Mouse (Mus musculus) hindbrain, embryonic 16.5 days (tissue): ENCODE data around the gene Inpp1. TPM values are rescaled to one million over a fixed set of nuclear protein-coding genes. Genes with fewer than 3 reads are reported as not detected.
"Not testable (repeated sequence)": the region's sequence is repeated elsewhere in the genome, so short reads cannot be mapped to it uniquely, and the experiment has no call there.

ENCODE experiments used
- ATAC-seq: fragments of 200-750 bp; cut with Nextera tagmentation; 2 replicates; pipeline ENCODE4 v1.8.0; 2017; ENCODE audit warnings: moderate TSS enrichment, moderate library complexity
- H3K27ac ChIP-seq: fragments of 300-500 bp; sonication (generic); 2 replicates; pipeline ENCODE4 v1.5.1; 2014; ENCODE audit warnings: low read depth, mild to moderate bottlenecking, control low read depth, low read length, moderate library complexity
- H3K27me3 ChIP-seq: fragments of 300-500 bp; sonication (generic); replicated peaks from 2 replicates; pipeline ENCODE4 v1.6.1; 2014; ENCODE audit warnings: low read length; ENCODE audit not compliant: control insufficient read depth, insufficient read depth
- H3K36me3 ChIP-seq: fragments of 300-500 bp; sonication (generic); 2 replicates; pipeline ENCODE4 v1.6.1; 2014; ENCODE audit warnings: mild to moderate bottlenecking, low read length, moderate library complexity, mixed read lengths; ENCODE audit not compliant: control insufficient read depth, insufficient read depth
- H3K4me1 ChIP-seq: fragments of 300-500 bp; sonication (generic); 2 replicates; pipeline ENCODE4 v1.6.1; 2014; ENCODE audit warnings: low read depth, low read length; ENCODE audit not compliant: control insufficient read depth, insufficient read depth
- H3K4me2 ChIP-seq: fragments of 300-500 bp; sonication (generic); 2 replicates; pipeline ENCODE4 v1.6.1; 2014; ENCODE audit warnings: mild to moderate bottlenecking, low read length, control low read depth, moderate library complexity
- H3K4me3 ChIP-seq: fragments of 300-500 bp; sonication (generic); 2 replicates; pipeline ENCODE4 v1.5.1; 2014; ENCODE audit warnings: mild to moderate bottlenecking, low read length, control low read depth, moderate library complexity
- H3K9ac ChIP-seq: fragments of 300-500 bp; sonication (generic); 2 replicates; pipeline ENCODE4 v1.6.1; 2014; ENCODE audit warnings: low read depth, mild to moderate bottlenecking, control low read depth, low read length, moderate library complexity
- H3K9me3 ChIP-seq: fragments of 300-500 bp; sonication (generic); 2 replicates; pipeline ENCODE4 v1.6.1; 2014; ENCODE audit warnings: mild to moderate bottlenecking, low read length, moderate library complexity; ENCODE audit not compliant: control insufficient read depth
- WGBS: fragments of 180-500 bp; shearing (Covaris S2); extraction: QIAGEN DNeasy Blood & Tissue Kit; methylation state at CpG from one replicate; pipeline ENCODE4 v1.1.7; 2014; 5-methylcytosine and 5-hydroxymethylcytosine counted together
- polyA plus RNA-seq: library from polyadenylated mRNA; unstranded; fragments of >200 nt; fragmentation: Nextera tagmentation; extraction: Ambion mirVana; gene quantifications from 2 replicates; pipeline ENCODE4 v1.2.1, GENCODE M21; 2015

Gene Inpp1
- 44.3 and 44.7 TPM in 2 replicates for polyA plus RNA-seq

DNA sequence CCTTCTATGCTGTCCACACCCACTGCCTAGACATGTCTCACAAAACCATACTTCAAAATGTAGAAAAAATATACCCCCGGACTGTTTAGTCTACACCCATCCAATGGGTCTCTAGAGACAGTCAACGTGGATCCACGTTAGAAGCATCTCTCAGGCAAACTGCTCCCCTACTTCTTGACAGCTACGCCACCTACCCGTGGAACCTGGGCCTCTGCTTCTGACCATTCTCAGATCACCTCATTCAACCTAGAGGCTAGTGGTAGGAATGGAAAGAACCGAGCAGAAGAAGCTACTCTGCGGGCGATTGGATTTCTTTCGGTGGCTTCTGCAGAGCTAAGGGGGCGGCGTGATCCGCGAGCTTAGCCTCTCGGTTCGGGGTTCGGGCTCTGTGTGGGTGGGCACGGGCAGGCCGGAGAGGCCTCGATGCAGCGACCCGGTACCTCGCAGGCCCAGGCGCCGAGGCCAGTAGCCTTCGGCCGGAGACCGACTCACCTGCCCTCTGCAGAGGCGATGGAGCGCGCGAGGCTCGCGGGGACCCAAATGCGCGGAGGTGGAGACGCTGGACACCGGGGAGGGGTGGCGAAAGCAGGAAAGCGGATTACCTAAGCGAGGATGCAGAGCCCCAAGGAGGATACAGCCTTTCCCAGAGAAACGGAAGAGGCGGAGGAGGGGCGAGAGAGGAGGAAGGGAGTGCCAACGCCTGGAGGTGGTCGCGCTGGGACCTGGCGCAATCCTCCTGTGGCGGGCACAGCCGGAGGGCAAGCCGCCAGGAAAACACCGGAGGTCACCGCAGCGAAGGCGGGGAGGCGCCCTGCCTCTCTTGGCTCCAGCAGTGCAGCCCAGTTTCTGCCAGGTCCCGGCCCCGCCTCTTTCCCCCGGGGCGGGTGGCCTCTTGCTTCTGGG is at the start of gene Inpp1:
Gene Inpp1 (minus strand): TSS at position 779 of the 903 bp plus-strand sequence.
- H3K9ac ChIP-seq, result peak within 1 kb of the TSS; percentile 96
- H3K36me3 ChIP-seq, result no peaks in the 10 kb centered on the region
- peaks cover 7% of the 10 kb centered on the region for H3K4me1 ChIP-seq
- under 1% methylated on average over 53 of the region's 59 CpGs for WGBS
- H3K27me3 ChIP-seq, result no peaks in the 10 kb centered on the region
- H3K4me2 ChIP-seq, result peak within 1 kb of the TSS; percentile 69
- peak; percentile 92 for ATAC-seq
- H3K4me3 ChIP-seq, result peak within 1 kb of the TSS; percentile 76
- no peaks in the 10 kb centered on the region for H3K9me3 ChIP-seq
- peak within 1 kb of the TSS; percentile 93 for H3K27ac ChIP-seq

DNA sequence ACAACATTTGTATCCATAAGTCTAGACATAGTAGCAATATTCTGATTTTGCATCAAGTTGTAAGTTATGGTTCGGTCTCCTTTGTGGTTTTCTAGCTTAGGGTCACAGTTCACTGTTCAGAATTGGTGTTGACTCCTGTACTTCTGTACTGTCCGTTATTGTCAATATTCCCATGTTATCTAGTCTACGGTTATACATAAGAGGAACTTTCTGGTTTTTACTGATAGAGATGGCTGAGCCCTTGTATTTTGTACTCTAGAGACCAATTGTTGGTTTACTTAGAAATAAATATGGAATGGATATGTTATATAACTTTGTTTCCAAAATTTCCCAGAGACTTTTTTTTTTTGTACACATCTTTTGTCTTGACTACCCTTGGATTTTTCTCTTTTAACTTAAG is 48.5 kb upstream of the Inpp1 start:
- no peak for ATAC-seq
- H3K27me3 ChIP-seq, result no peaks in the 10 kb centered on the region
- no peak overlapping the region for H3K9ac ChIP-seq
- no peak overlapping the region for H3K4me3 ChIP-seq
- no peaks in the 10 kb centered on the region for H3K4me1 ChIP-seq
- no peak overlapping the region for H3K4me2 ChIP-seq
- H3K9me3 ChIP-seq, result no peaks in the 10 kb centered on the region
- 97% methylated on average over 3 of the region's 3 CpGs for WGBS
- peaks cover 2% of the 10 kb centered on the region; the same call in 1 of the 2 replicates for H3K36me3 ChIP-seq
- H3K27ac ChIP-seq, result no peak overlapping the region

DNA sequence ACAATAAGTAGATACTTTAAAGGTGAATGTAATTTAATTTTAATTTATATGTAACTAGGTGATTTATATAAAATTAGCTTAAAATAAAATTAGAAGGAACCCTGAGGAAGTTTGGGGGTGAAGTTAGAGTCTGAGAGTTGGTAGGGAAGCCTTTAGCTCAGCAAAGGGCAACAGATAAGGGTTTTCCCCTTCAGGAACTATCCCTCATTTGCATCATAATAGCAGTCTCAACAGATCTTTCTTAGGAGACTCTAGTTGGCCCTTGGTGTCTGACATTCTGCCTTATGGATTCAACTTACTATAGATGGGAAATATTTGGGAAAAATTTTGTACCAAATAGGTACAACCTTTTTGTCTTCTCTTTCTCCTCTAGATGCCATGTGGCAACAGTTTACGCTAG is 46.7 kb upstream of the Inpp1 start:
- Histone ChIP-seq H3K27ac (no peak overlapping the region), H3K4me3 (no peak overlapping the region), H3K9ac (no peak overlapping the region), H3K4me1 (no peaks in the 10 kb centered on the region), H3K27me3 (no peaks in the 10 kb centered on the region), H3K4me2 (no peak overlapping the region), H3K9me3 (no peaks in the 10 kb centered on the region), H3K36me3 (peaks cover 6% of the 10 kb centered on the region)
- WGBS, result 94% methylated on average over 1 of the region's 1 CpGs
- ATAC-seq, result no peak

DNA sequence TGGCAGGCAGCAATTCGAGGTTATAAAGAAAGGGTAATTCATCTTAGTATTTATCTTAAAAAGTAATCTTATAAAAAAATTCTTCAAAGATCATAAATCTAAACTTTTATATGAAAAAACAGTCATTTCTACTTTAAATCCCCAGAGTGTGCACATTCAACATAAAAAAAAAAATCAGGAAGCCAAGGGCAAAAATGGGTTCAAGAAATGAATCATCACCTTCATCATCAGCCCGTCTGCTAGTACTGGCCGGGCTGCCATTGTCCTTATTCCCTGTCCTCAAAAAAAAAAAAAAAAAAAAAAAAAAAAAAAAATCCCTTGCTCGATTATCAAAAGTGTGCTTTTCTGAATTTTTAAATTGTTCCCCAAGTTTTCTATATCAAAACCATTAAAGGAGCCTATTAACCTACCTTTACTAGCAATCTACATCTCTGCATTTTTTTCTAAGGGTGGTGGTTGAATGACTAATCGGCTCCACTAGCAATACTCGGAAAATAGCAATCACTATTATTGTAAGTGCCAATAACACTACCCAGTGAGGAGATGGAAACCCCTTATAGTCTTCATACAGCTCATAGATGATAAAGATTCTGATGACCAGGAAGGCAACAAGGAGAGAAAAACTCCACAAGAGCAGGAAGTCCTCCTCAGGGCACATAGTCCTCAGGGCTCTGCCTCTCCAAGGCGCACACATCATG is 38.6 kb upstream of the Inpp1 start:
- ATAC-seq, result no peak
- H3K9ac ChIP-seq, result no peak overlapping the region
- WGBS, result 85% methylated on average over 7 of the region's 7 CpGs
- H3K4me3 ChIP-seq, result no peak overlapping the region
- H3K27me3 ChIP-seq, result no peaks in the 10 kb centered on the region
- no peak overlapping the region for H3K27ac ChIP-seq
- peaks cover 4% of the 10 kb centered on the region; the same call in 1 of the 2 replicates for H3K36me3 ChIP-seq
- no peaks in the 10 kb centered on the region for H3K4me1 ChIP-seq
- no peak overlapping the region for H3K4me2 ChIP-seq
- H3K9me3 ChIP-seq, result no peaks in the 10 kb centered on the region

DNA sequence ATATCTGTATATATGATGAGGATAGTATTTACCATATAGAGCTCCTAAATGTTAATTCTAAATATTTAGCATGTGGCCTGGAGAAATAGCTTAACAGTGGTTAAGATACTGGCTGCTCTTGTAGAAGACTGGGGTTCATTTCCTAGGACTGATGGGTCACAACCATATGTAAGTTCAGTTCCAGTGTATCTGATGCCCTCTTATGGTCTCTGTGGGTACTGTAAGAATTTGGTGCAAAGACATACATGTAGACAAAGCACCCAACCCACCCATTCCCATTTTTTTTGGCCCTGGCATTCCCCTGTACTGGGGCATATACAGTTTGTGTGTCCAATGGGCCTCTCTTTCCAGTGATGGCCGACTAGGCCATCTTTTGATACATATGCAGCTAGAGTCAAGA is 36.5 kb upstream of the Inpp1 start:
- H3K36me3 ChIP-seq, H3K9me3 ChIP-seq, H3K4me1 ChIP-seq, H3K27ac ChIP-seq, H3K27me3 ChIP-seq, H3K4me3 ChIP-seq, H3K4me2 ChIP-seq, H3K9ac ChIP-seq: not testable (repeated sequence)
- ATAC-seq, result peak; percentile 64; the same call in 1 of the 2 replicates
- no CpG with 5 or more reads among the region's 1 CpGs for WGBS

DNA sequence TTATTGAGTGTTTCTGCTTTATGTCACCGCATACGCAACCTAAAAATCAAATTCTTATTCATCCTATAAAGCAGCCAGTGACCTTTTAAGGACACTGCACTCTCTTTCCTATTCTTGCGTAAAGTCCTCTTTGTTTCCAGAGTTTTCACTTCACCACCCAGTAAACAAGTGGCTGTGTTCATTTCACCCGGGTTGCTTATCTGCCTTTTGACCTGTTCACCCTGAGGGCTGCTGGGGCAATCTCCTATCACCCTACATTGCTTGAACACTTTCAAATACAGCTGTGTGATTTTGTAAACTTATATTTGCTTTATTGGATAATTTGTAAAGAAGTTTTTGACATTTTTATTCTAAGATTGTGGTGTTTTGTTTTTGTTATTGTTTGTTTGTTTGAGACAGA is 31.9 kb upstream of the Inpp1 start:
- H3K36me3 ChIP-seq, result no peaks in the 10 kb centered on the region
- H3K9ac ChIP-seq, result no peak overlapping the region
- no peaks in the 10 kb centered on the region for H3K9me3 ChIP-seq
- H3K27ac ChIP-seq, result no peak overlapping the region
- no peak for ATAC-seq
- no peak overlapping the region for H3K4me2 ChIP-seq
- peaks cover 4% of the 10 kb centered on the region; the same call in 1 of the 2 replicates for H3K4me1 ChIP-seq
- no peak overlapping the region for H3K4me3 ChIP-seq
- H3K27me3 ChIP-seq, result no peaks in the 10 kb centered on the region
- WGBS, result 71% methylated on average over 4 of the region's 4 CpGs

DNA sequence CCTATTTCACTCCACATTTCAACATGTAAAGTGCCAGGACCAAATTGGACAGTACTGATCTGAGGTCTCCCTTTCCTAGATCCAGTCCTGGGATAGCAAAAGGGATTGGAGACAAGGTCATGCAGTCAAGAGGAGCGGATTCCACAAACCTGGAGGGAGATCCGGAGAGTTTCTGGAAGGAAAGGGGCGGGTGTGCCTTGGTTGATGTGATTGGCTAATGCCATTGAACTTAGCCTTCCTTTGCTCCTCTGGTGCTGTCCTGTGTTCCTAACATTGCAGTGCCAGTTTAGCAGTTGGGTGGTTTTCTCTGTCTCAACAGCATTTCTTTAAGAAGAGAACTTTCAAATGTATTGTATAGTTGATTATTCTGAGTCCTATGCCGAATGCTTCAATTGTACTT is 29.1 kb upstream of the Inpp1 start:
- ATAC-seq, result no peak
- WGBS, result 93% methylated on average over 4 of the region's 4 CpGs

DNA sequence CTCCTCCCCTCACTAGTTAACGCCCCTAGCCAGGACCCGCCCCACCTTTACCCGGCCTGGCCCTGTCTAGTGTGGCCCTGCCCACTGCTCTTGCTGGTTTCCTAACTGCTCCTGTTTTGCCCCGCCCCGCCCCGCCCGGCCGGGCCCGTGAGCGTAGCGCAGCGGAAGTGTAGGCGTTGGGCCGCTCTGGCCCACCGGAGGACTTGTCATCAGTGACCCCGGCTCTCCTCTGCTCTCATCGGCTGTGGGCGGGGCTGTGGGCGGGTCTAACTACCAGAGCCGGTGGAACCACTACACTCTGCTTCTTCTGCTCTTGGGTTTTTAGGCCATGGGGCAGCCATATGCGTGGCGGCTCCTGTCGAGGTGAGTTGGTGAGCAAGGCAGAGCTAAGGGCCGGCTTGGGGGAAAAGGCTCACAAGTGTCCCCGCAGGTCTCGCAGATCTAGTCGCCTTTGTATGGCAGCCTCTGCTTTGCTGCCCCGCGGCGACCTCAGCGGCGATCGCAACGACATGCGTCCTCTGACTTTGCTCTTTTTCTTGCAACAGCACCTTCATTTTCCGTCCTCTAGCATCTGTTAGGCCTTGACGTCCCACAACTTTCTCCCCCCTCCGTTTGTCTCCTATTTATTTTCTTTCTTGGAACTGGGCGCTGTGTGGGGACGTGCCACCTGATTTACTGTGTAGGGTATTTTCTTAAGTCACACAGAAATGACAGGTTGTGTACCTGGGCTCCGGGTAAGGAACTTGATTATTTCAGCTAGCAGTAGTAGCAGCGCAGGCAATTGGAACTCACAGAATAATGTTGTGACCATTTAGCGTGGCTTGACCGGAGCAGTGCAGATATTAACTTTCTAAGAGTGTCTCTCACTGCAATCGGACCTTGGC is 27.5 kb upstream of the Inpp1 start, which contains the start of gene Hibch:
Gene Hibch (plus strand): TSS at position 148 of the 884 bp plus-strand sequence.
- Histone ChIP-seq H3K27me3 (no peaks in the 10 kb centered on the region), H3K27ac (peak within 1 kb of the TSS; percentile 83), H3K9me3 (no peaks in the 10 kb centered on the region), H3K36me3 (no peaks in the 10 kb centered on the region), H3K4me3 (peak within 1 kb of the TSS; percentile 66), H3K4me2 (peak within 1 kb of the TSS; percentile 53), H3K4me1 (peaks cover 4% of the 10 kb centered on the region; the same call in 1 of the 2 replicates), H3K9ac (peak within 1 kb of the TSS; percentile 83)
- 2% methylated on average over 44 of the region's 45 CpGs for WGBS
- ATAC-seq, result peak; percentile 100

More for the DNA sequence above, 29.1 kb upstream of the Inpp1 start:
- Histone ChIP-seq H3K4me1 (peaks cover 4% of the 10 kb centered on the region; the same call in 1 of the 2 replicates), H3K27me3 (no peaks in the 10 kb centered on the region), H3K27ac (no peak overlapping the region), H3K9ac (no peak overlapping the region), H3K9me3 (no peaks in the 10 kb centered on the region), H3K4me2 (no peak overlapping the region), H3K4me3 (no peak overlapping the region), H3K36me3 (no peaks in the 10 kb centered on the region)
